Mouse (Mus musculus) lung, postnatal 25 days (tissue): Measurements from ENCODE around the gene Dgkg.

Experiments
- DNase-seq: peaks from one replicate; pipeline ENCODE4 v3.0.0; 2022; ENCODE audit warnings: low spot score

The Dgkg gene

GRCm38 (mm10) chr16:22596394-22596793, 60.6 kb downstream of the Dgkg start:
- DNase-seq, result no peak

DNA sequence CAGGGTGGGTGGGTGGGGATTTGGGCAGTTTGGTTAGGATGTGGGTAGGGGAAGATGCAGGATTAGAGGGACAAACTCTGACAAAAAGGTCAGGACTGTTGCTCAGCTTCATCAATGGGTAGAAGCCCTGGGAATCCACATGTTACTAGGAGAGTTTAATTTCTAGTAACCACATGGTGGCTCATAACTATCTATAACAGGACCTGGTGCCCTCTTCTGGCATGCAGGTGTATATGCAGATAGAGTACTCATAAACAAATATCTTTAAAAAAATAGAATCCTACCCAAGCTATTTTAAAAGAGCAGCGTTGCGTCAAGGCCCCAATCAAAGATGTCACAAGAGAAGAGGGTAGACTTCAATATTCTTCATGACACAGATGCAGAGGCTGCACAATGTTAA, 63.1 kb downstream of the Dgkg start:
- DNase-seq, result no peak

GRCm38 (mm10) chr16:22589619-22590018, 67.4 kb downstream of the Dgkg start:
- DNase-seq, result no peak

DNA sequence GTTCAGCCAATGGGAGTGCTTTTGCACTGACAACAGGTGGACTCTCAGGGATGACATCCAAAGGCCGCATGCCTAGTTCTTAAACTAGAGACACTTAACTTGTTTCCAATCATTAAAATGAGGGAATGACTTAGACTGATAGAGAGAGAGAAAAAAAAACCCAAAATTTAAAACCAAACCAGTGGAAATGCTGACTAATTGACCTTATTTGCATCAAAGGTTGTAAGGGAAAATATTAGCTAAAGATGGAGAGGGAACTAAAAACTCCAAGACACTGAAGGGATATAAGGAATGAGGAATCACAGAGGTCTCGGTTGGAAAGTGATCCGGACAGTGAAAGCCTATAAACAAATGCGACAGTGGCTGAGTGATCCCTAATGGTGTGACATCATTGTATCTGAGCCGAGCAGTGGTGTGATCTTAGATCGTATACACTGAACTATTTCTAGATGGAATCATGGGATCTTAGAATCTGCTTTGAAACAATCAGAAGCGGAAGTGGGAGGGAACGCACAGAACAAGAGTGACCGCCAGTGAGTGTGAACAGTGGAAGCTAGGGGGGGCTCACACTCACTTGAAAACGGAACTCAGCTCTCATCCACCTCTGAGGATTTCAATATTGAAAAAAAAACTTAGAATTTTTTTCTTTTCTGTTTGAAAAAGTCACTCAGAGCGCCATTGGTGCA, 70.7 kb downstream of the Dgkg start:
- DNase-seq, result no peak

- no peak for DNase-seq
Measured at GRCm38 (mm10) chr16:22585523-22585922, 71.5 kb downstream of the Dgkg start.

DNA sequence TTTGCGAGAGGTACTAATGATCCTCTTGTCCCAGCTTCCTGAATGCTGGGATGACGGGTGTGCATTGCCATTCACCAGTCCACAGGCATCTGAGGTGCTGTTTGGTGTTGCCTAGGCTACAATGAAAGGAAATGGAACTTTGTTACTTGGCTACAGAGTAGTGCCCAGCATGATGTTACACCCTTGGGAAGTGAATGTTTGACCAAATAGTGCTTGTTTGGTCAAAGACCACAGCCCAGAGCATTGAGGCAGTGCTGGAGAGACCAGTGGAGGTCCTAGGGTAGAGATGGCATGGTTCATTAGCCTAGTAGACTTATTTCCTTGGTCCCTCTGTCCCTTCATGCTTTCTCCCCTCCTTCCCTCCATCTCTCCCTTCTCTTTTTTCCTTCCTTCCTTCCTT, 73.6 kb downstream of the Dgkg start:
- no peak for DNase-seq

- DNase-seq, result no peak
Measured at GRCm38 (mm10) chr16:22582173-22582929, 74.7 kb downstream of the Dgkg start.

GRCm38 (mm10) chr16:22580103-22580502, 76.9 kb downstream of the Dgkg start:
- no peak for DNase-seq

DNA sequence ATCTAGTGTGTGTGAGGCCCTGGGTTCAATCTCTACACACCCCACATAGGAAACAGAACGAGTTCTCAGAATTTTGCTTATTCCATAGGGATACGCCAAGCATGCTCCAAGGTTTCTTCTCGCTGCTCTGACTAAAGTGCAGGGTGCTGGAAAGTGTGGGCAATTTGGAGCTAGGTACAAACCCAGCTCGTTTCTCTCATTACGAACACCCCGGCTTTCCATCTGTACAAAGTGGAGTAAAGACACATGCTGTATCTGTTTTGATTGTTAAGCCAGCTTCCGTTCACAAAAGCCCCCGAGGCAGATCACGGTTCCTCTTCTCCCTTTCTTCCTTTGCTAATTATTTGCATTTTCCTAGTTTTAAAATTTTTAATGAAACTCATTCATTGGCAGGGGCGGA, 78.1 kb downstream of the Dgkg start:
- DNase-seq, result no peak

- no peak for DNase-seq
Measured at GRCm38 (mm10) chr16:22577656-22578055, 79.4 kb downstream of the Dgkg start.

DNA sequence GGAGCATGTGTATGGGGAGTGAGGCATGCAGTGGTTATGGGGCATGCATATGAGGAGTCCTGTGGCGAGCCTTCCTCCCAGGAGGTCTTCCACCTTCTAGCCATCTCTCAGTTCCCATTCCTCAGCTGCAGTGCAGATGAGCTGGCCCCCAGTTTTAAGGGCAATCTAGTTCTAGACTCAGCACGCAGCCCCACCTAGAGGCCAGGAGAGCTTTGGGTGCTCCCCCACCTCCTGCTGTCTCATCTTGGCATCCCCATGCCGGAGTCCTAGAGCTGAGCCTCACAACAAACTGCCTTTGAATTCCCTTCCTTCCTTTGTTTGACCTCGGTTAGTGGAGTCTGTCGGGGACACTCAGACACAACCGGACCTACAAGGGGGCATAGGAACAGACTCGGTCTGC, 82.9 kb downstream of the Dgkg start:
- no peak for DNase-seq

DNA sequence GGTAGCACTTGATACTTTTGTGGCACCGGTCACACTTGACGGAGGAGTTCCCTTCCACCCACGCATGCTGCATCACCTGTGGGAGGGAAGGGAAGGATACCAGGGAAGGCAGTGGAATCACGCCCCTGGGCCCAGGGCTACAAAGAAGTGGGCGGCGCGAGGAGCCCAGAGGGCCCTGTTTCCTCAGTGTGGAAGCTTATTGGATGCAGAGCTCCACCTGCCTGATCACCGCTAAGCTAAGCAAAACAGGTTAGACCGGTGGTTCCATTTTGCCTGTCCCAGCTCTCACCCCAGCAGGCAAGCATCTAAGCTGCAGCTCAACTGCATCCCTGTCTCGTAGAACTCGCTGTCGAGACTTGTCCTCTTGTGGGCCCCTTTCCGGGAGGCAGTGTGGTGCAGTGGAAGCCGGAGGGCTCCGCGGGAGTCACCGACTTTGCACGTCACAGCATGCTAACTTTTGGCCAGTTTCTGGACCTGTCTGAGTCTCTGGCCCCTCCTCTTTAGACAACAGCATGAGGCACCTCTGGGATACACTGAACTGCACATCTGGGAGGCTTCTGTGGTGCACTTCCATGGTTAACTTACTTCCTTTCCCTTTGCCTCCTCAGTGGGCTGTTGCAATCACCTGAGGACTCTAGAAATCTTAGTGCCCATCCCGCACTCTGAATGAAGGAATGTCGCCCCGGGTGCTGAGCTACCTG, 84.2 kb downstream of the Dgkg start:
- peak; percentile 51 for DNase-seq

- DNase-seq, result no peak
Measured at GRCm38 (mm10) chr16:22564907-22565272, 92.1 kb downstream of the Dgkg start.

DNA sequence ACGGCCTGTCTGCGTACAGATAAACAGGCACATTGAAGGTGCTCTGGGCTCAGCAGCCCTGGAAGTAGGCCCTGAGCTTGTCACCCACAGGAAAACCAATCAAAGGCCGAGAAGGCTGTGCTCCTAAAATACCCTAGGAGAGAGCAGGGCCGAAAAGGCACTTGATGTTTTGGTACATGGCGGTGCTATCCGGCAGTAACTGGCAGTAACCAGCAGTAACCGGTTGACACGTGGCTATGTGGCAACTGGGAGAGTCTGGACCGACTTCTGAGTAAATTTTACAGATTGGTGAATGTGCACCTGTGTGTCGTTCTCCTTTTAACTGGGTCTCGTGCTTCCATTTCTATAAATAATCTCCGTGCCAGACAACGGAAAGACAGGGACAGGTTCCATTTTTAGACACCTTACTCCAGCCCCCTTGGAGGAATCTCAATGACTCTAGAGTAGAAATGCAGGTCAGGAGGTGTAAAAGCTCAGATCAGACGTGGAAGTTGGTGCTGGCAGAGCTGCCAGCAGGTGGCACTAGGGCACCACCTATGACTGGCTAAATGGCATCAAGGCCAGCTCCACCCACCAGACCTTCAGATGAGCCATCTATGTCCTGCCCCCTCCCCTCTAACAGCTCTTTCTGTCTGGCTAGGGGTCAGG, 92.6 kb downstream of the Dgkg start:
- peak; percentile 65 for DNase-seq

DNA sequence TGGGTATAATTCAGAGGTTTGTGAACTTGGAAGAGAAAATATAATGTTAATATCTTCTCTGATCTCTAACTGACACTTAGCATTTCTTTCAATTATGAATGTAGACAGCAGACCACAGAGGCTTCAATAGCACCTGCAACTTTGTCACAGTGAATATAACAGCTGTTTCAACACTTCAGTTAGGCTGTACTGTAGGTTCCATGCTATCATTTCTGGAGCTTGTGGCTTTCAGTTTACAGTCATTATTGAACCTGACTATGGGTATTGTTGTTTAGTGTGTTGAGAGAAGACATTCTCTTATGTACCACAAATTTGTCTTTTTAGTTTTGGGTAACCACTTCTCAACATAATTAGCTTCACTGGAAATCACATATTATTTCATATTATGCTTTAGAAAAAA, 93.4 kb downstream of the Dgkg start:
- no peak for DNase-seq

DNA sequence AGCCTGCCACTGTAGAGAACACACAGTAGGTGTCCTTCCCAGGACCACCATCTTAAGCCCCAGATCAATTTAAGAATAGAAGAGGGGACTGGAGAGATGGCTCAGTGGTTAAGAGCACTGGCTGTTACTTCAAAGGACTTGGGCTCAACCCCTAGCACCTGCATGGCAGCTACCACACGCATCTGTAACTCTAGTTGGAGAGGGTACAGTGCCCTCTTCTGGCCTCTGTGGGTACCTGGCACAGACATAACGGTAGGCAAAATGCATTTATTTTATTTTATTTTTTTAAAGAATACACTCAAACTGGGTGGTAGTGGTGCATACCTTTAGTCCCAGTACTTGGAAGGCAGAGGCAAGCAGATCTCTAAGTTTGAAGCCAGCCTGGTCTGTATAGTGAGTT, 102.0 kb downstream of the Dgkg start:
- no peak for DNase-seq

- no peak for DNase-seq
Measured at GRCm38 (mm10) chr16:22552351-22552750, 104.7 kb downstream of the Dgkg start.

GRCm38 (mm10) chr16:22551231-22552000, 105.6 kb downstream of the Dgkg start:
- DNase-seq, result no peak

DNA sequence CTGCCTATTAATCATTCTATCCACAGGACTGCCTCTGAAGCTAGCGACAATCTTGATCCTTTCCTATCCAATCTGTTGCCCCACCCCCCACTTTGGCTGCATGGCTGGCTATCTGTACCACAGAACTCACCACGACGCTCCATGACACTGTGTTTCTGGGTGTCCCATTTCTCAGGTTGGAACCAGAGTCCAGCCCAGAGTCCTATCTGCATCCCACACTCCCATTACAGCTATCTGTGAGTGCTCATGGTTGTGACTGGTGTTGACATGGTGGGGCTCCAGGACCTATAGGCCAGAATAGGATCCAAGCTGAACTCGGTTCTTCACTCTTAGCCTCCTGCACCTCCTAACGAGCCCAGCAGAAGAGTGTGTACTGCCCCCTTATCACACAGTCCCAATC, 107.7 kb downstream of the Dgkg start:
- DNase-seq, result no peak

- peak; percentile 85 for DNase-seq
Measured at GRCm38 (mm10) chr16:22548167-22549080, 108.6 kb downstream of the Dgkg start.

GRCm38 (mm10) chr16:22547741-22548140, 109.3 kb downstream of the Dgkg start:
- DNase-seq, result no peak
